Mouse (Mus musculus): ENCODE measurements at regions not wholly inside any gene's neighbourhood (a gene's known extent, or its start where the extent isn't known, plus 50 kb on each side); places are given as distances from the start of the nearest gene placed in this dataset.

GRCm38 (mm10) chr2:8782225-8782624, 1098.8 kb upstream of the 4930412O13Rik start:
- TF ChIP-seq E2F4 (IDR thresholded peaks at IDR 0.05; ENCODE audit: insufficient replicate concordance, low read depth, low read length) (no peak), POLR2A (IDR thresholded peaks at IDR 0.05; ENCODE audit: low read depth, low read length) (no peak), CTCF (conservative IDR thresholded peaks at IDR 0.05 in 1 of 2, IDR thresholded peaks at IDR 0.05 in 1 of 2; ENCODE audit: low read depth in 2 of 2, low read length in 2 of 2) (no peak), ZC3H11A (IDR thresholded peaks at IDR 0.05; ENCODE audit: low read depth, low read length) (no peak)

Measured in CH12.LX (cell line).